Mouse (Mus musculus) lung, embryonic 14.5 days (tissue): Measurements from ENCODE around the gene Inpp4b. TPM values are rescaled to one million over a fixed set of nuclear protein-coding genes. Genes with fewer than 3 reads are reported as not detected.

ENCODE experiments used
- ATAC-seq: fragments of 200-750 bp; cut with Nextera tagmentation; 2 replicates; pipeline ENCODE4 v1.8.0; 2017; ENCODE audit warnings: mild to moderate bottlenecking, moderate TSS enrichment, moderate library complexity; ENCODE audit not compliant: insufficient read depth
- DNase-seq: peaks from one replicate; pipeline ENCODE4 v3.0.0-alpha.2; 2015
- H3K27ac ChIP-seq: fragments of 300-500 bp; sonication (generic); 2 replicates; pipeline ENCODE4 v1.5.1; 2014; ENCODE audit warnings: low read depth, mild to moderate bottlenecking, moderate library complexity
- H3K27me3 ChIP-seq: fragments of 300-500 bp; sonication (generic); 2 replicates; pipeline ENCODE4 v1.6.1; 2014; ENCODE audit warnings: low read length, control low read depth; ENCODE audit not compliant: insufficient read depth
- H3K36me3 ChIP-seq: fragments of 300-500 bp; sonication (generic); 2 replicates; pipeline ENCODE4 v1.6.1; 2014; ENCODE audit warnings: control low read depth; ENCODE audit not compliant: insufficient read depth
- H3K4me1 ChIP-seq: fragments of 300-500 bp; sonication (generic); 2 replicates; pipeline ENCODE4 v1.6.1; 2014; ENCODE audit warnings: antibody characterized with exemption, control low read depth; ENCODE audit not compliant: insufficient read depth
- H3K4me2 ChIP-seq: fragments of 300-500 bp; sonication (generic); 2 replicates; pipeline ENCODE4 v1.6.1; 2014; ENCODE audit warnings: mild to moderate bottlenecking
- H3K4me3 ChIP-seq: fragments of 300-500 bp; sonication (generic); 2 replicates; pipeline ENCODE4 v1.5.1; 2014; ENCODE audit warnings: low read depth, low read length
- H3K9ac ChIP-seq: fragments of 300-500 bp; sonication (generic); 2 replicates; pipeline ENCODE4 v1.6.1; 2014
- H3K9me3 ChIP-seq: fragments of 300-500 bp; sonication (generic); 2 replicates; pipeline ENCODE4 v1.6.1; 2016; ENCODE audit warnings: low read depth, low read length, control low read depth
- CTCF ChIP-seq: IDR thresholded peaks from 2 replicates; pipeline ENCODE4 v1.5.1; 2016; ENCODE audit warnings: antibody characterized with exemption, low read depth
- WGBS: fragments of 180-500 bp; shearing (Covaris S2); extraction: QIAGEN DNeasy Blood & Tissue Kit; methylation state at CpG from one replicate; pipeline ENCODE4 v1.1.7; 2014; 5-methylcytosine and 5-hydroxymethylcytosine counted together
- polyA plus RNA-seq: library from polyadenylated mRNA; unstranded; fragments of >200 nt; fragmentation: Nextera tagmentation; extraction: Ambion mirVana; gene quantifications from 2 replicates; pipeline ENCODE4 v1.2.1, GENCODE M21; 2014

Gene Inpp4b
- polyA plus RNA-seq, 1 experiment from 2014 or later: 7.4 TPM

DNA sequence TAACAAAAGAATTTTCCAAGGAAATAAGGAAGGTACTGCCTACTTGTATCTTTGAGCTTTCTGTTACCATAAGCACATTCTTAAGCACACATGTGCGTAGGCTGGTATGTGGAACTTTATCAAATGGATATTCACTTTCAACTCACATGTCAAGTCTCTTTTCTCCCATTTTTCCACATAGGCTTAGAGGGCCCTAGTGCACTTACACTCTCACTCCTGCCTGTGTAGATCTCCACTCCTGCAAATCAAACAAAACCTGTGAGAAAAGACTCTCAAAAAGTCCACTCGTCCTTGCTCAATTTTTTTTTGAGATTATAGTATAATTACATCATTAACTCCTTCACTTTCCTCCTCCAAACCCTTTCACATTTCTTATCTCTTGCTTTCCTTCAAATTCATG is 522.0 kb downstream of the Inpp4b start:
- WGBS: 57% methylated on average over 2 of the region's 2 CpGs
- no peak for ATAC-seq
- TF ChIP-seq CTCF: no peak

GRCm38 (mm10) chr8:81865664-81866063 is 523.3 kb downstream of the Inpp4b start:
- Histone ChIP-seq H3K4me3 (no peak overlapping the region), H3K9me3 (no peaks in the 10 kb centered on the region), H3K27me3 (no peaks in the 10 kb centered on the region), H3K4me2 (no peak overlapping the region), H3K4me1 (no peaks in the 10 kb centered on the region), H3K9ac (no peak overlapping the region), H3K36me3 (no peaks in the 10 kb centered on the region), H3K27ac (no peak overlapping the region; the same call in 1 of the 2 replicates)
- DNase-seq: peak; percentile 61
- peak; percentile 66 for ATAC-seq
- WGBS: 44% methylated on average over 3 of the region's 3 CpGs
- no peak for TF ChIP-seq CTCF

More for the DNA sequence above, 522.0 kb downstream of the Inpp4b start:
- no peaks in the 10 kb centered on the region for H3K4me1 ChIP-seq
- no peak overlapping the region for H3K4me2 ChIP-seq
- no peaks in the 10 kb centered on the region for H3K9me3 ChIP-seq
- H3K9ac ChIP-seq: no peak overlapping the region
- no peaks in the 10 kb centered on the region for H3K27me3 ChIP-seq
- DNase-seq: no peak
- no peaks in the 10 kb centered on the region for H3K36me3 ChIP-seq
- no peak overlapping the region for H3K4me3 ChIP-seq
- no peak overlapping the region for H3K27ac ChIP-seq

DNA sequence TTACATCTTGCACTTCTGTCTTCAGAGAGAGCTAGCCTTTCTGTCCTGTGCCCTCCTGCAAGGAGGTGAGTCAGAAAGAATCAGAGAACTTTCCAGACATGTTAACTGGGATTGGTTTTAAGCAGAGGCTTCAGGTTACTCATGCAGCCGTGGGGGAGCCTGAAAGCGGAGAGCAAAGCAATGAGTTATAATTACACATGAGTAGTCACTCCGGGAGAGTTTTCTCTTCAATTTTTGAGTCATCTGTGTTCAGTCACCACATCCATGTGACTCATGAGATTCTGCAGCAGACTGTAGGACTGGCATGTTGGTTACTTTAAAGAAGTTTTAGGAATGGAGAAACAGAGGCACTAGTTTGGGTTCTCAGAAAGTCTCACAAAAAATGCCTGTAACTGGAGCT is 524.7 kb downstream of the Inpp4b start:
- ATAC-seq: no peak
- DNase-seq: no peak
- Histone ChIP-seq H3K27me3 (no peaks in the 10 kb centered on the region), H3K9me3 (no peaks in the 10 kb centered on the region), H3K27ac (no peak overlapping the region), H3K4me2 (no peak overlapping the region), H3K36me3 (no peaks in the 10 kb centered on the region), H3K4me3 (no peak overlapping the region), H3K9ac (no peak overlapping the region), H3K4me1 (no peaks in the 10 kb centered on the region)
- TF ChIP-seq CTCF: no peak
- 46% methylated on average over 3 of the region's 3 CpGs for WGBS

DNA sequence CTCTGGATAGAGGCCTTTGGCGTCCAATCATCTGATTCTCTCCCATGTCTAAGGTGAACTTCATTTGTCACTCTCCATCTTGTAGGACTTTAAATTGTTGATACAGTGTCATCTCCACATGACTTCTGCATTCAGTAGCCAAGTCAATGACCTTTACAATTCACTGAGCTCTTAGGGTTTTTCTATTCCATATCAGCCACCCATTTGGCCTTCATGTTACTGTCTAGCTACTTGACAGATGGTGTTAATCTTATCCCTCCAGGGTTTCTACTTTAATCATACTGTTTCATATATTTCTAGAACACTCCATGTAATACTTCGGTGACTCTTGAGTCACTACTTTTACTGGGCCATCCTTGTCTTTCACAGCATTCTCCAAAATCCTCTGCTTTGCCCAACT is 528.1 kb downstream of the Inpp4b start:
- no peaks in the 10 kb centered on the region for H3K36me3 ChIP-seq
- H3K4me3 ChIP-seq: no peak overlapping the region
- H3K27me3 ChIP-seq: no peaks in the 10 kb centered on the region
- DNase-seq (no peak), ATAC-seq (no peak)
- H3K4me2 ChIP-seq: no peak overlapping the region
- 86% methylated on average over 2 of the region's 2 CpGs for WGBS
- H3K9ac ChIP-seq: no peak overlapping the region
- no peaks in the 10 kb centered on the region for H3K4me1 ChIP-seq
- H3K9me3 ChIP-seq: no peaks in the 10 kb centered on the region
- no peak overlapping the region for H3K27ac ChIP-seq
- TF ChIP-seq CTCF: no peak

DNA sequence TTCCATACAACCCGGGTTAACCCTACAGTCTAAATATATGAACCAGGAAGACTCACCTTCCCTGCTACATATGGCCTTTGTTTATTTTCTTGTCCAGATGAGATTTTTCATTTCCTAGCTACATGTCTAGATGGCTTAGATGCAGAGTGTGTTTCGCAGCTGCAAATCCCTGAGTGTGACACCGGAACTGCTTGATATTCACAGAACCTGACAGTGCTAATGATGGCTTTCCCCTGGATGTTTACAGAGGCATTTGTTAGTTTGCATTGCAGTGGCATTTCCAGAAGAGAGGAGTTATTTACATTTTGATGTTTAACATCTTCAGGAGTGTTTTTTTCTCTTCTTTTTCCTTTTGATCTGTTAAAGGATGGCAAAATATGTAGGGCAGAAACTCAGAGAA is 537.7 kb downstream of the Inpp4b start:
- H3K27me3 ChIP-seq: no peaks in the 10 kb centered on the region
- ATAC-seq: no peak
- no peak overlapping the region for H3K27ac ChIP-seq
- H3K36me3 ChIP-seq: no peaks in the 10 kb centered on the region
- no peak overlapping the region for H3K4me2 ChIP-seq
- no peaks in the 10 kb centered on the region for H3K9me3 ChIP-seq
- H3K9ac ChIP-seq: no peak overlapping the region
- H3K4me3 ChIP-seq: no peak overlapping the region
- no peak for DNase-seq
- H3K4me1 ChIP-seq: no peaks in the 10 kb centered on the region
- 25% methylated on average over 3 of the region's 3 CpGs for WGBS
- no peak for TF ChIP-seq CTCF

DNA sequence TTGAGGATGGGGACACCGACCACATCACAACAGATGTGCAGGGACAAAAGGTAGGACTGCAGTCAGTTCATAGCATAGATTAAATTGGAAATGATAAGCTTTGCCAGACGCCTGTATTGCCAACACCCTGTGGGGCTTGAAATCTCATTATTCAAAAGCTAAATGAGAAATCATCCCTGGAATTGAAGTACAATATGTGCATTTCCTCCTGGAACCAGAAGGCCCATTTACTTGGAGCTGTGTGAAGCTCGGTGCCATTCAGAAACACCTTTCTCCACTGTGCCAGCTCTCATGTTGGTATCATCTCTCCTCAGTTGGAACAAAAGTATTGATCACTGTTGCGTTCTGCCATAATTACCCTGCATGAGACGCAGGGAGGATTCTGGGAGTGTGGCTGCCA is 541.8 kb downstream of the Inpp4b start:
- no peak overlapping the region for H3K4me3 ChIP-seq
- H3K4me1 ChIP-seq: no peaks in the 10 kb centered on the region
- no peak for DNase-seq
- H3K9me3 ChIP-seq: no peaks in the 10 kb centered on the region
- no peak overlapping the region for H3K4me2 ChIP-seq
- H3K27me3 ChIP-seq: no peaks in the 10 kb centered on the region
- 80% methylated on average over 5 of the region's 5 CpGs for WGBS
- ATAC-seq: no peak
- no peaks in the 10 kb centered on the region for H3K36me3 ChIP-seq
- no peak overlapping the region for H3K27ac ChIP-seq
- no peak overlapping the region for H3K9ac ChIP-seq
- no peak for TF ChIP-seq CTCF

GRCm38 (mm10) chr8:81888843-81889242 is 546.5 kb downstream of the Inpp4b start:
- DNase-seq: peak; percentile 26
- H3K4me1 ChIP-seq: no peaks in the 10 kb centered on the region

DNA sequence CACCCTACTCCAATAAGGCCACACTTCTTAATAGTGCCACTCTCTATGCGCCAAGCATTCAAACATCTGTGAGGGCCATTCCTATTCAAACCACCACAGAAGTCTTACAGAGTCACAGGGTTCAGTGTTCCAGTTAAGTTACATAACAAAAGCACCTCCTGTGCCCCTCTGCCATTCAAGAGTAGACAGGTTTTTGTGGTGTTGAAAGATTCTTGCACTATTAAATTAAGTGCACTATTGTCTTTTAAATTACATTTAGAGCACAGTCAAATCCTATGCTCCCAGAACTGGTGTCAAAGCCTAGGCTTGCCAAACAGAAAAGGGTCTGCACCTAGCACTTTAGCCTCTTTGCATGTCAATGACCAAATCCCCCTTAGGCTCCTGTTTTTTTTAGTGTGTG is 550.9 kb downstream of the Inpp4b start:
- Histone ChIP-seq H3K9me3 (no peaks in the 10 kb centered on the region), H3K9ac (no peak overlapping the region), H3K4me2 (no peak overlapping the region), H3K27me3 (no peaks in the 10 kb centered on the region), H3K36me3 (no peaks in the 10 kb centered on the region), H3K4me1 (no peaks in the 10 kb centered on the region), H3K27ac (no peak overlapping the region), H3K4me3 (no peak overlapping the region)
- WGBS: 87% methylated on average over 1 of the region's 1 CpGs
- DNase-seq: no peak
- no peak for ATAC-seq
- TF ChIP-seq CTCF: no peak

More at GRCm38 (mm10) chr8:81888843-81889242, 546.5 kb downstream of the Inpp4b start:
- Histone ChIP-seq H3K4me3 (no peak overlapping the region), H3K27me3 (no peaks in the 10 kb centered on the region), H3K9me3 (no peaks in the 10 kb centered on the region), H3K36me3 (no peaks in the 10 kb centered on the region), H3K9ac (no peak overlapping the region), H3K27ac (no peak overlapping the region), H3K4me2 (no peak overlapping the region)
- no peak for TF ChIP-seq CTCF
- 0 out of 2 replicates have a peak, but pooled peaks have one; percentile 38 for ATAC-seq
